Mouse (Mus musculus) liver, embryonic 13.5 days (tissue): ENCODE measurements around the gene Arid2. TPM values are rescaled to one million over a fixed set of nuclear protein-coding genes. Genes with fewer than 3 reads are reported as not detected.
A peak's percentile ranks its signal among the peaks of the same experiment; 100 is the strongest.
"Not testable (repeated sequence)": the region's sequence is repeated elsewhere in the genome, so short reads cannot be mapped to it uniquely, and the experiment has no call there.

ENCODE experiments used
- ATAC-seq: fragments of 200-750 bp; cut with Nextera tagmentation; 2 replicates; pipeline ENCODE4 v1.8.0; 2017; ENCODE audit warnings: low read depth, mild to moderate bottlenecking, moderate number of reproducible peaks, moderate library complexity
- DNase-seq: peaks from one replicate; pipeline ENCODE4 v3.0.0; 2022
- H3K27ac ChIP-seq: fragments of 300-500 bp; sonication (generic); 2 replicates; pipeline ENCODE4 v1.5.1; 2015; ENCODE audit warnings: moderate library complexity, mild to moderate bottlenecking, inconsistent platforms
- H3K27me3 ChIP-seq: fragments of 300-500 bp; sonication (generic); 2 replicates; pipeline ENCODE4 v1.6.1; 2015; ENCODE audit warnings: mild to moderate bottlenecking, inconsistent platforms
- H3K36me3 ChIP-seq: fragments of 300-500 bp; sonication (generic); 2 replicates; pipeline ENCODE4 v1.6.1; 2015; ENCODE audit warnings: mild to moderate bottlenecking, inconsistent platforms
- H3K4me1 ChIP-seq: fragments of 300-500 bp; sonication (generic); replicated peaks from 2 replicates; pipeline ENCODE4 v1.6.1; 2015; ENCODE audit warnings: inconsistent platforms
- H3K4me2 ChIP-seq: fragments of 300-500 bp; sonication (generic); 2 replicates; pipeline ENCODE4 v1.6.1; 2015; ENCODE audit warnings: inconsistent platforms, mild to moderate bottlenecking, moderate library complexity
- H3K4me3 ChIP-seq: fragments of 300-500 bp; sonication (generic); replicated peaks from 2 replicates; pipeline ENCODE4 v1.5.1; 2015; ENCODE audit warnings: mild to moderate bottlenecking, inconsistent platforms
- H3K9ac ChIP-seq: fragments of 300-500 bp; sonication (generic); 2 replicates; pipeline ENCODE4 v1.6.1; 2015; ENCODE audit warnings: mild to moderate bottlenecking, inconsistent platforms
- H3K9me3 ChIP-seq: fragments of 300-500 bp; sonication (generic); replicated peaks from 2 replicates; pipeline ENCODE4 v1.6.1; 2016; ENCODE audit warnings: inconsistent platforms
- WGBS: fragments of 180-500 bp; shearing (Covaris S2); methylation state at CpG from one replicate; pipeline ENCODE4 v1.1.7; 2015; ENCODE audit not compliant: insufficient replicate concordance; 5-methylcytosine and 5-hydroxymethylcytosine counted together
- microRNA-seq: library from miRNA; unstranded; fragments of <30 nt; microRNA quantifications from one replicate; pipeline ENCODE4, GENCODE M21; 2016
- polyA plus RNA-seq: library from polyadenylated mRNA; unstranded; fragments of >200 nt; fragmentation: Nextera tagmentation; extraction: Ambion mirVana; gene quantifications from 2 replicates; pipeline ENCODE4 v1.2.1, GENCODE M21; 2015

Arid2 gene
- polyA plus RNA-seq, 1 experiment from 2014 or later: 7.9 TPM

GRCm38 (mm10) chr15:96434202-96434601, 146.9 kb downstream of the Arid2 start:
- no peak for DNase-seq
- WGBS: 88% methylated on average over 1 of the region's 1 CpGs
- H3K36me3 ChIP-seq: peaks cover 67% of the 10 kb centered on the region

GRCm38 (mm10) chr15:96441480-96441879, 154.2 kb downstream of the Arid2 start:
- not testable (repeated sequence) for H3K4me2 ChIP-seq, H3K4me3 ChIP-seq, H3K4me1 ChIP-seq, ATAC-seq, H3K27me3 ChIP-seq, H3K27ac ChIP-seq, H3K9ac ChIP-seq, H3K9me3 ChIP-seq, DNase-seq
- WGBS: 61% methylated on average over 6 of the region's 6 CpGs
- H3K36me3 ChIP-seq: peaks cover 55% of the 10 kb centered on the region

More at GRCm38 (mm10) chr15:96434202-96434601, 146.9 kb downstream of the Arid2 start:
- no peak overlapping the region for H3K4me3 ChIP-seq
- H3K4me2 ChIP-seq: no peak overlapping the region
- no peak overlapping the region for H3K27ac ChIP-seq
- no peak for ATAC-seq
- 0 out of 2 replicates have a peak, but pooled peaks cover 2% of the 10 kb centered on the region for H3K9me3 ChIP-seq
- no peaks in the 10 kb centered on the region for H3K27me3 ChIP-seq
- H3K9ac ChIP-seq: no peak overlapping the region
- no peaks in the 10 kb centered on the region for H3K4me1 ChIP-seq

GRCm38 (mm10) chr15:96446785-96447184, 159.5 kb downstream of the Arid2 start:
- H3K9ac ChIP-seq: no peak overlapping the region
- H3K4me3 ChIP-seq: no peak overlapping the region
- DNase-seq (no peak), ATAC-seq (no peak)
- H3K4me2 ChIP-seq: no peak overlapping the region
- no peaks in the 10 kb centered on the region for H3K27me3 ChIP-seq
- peaks cover 22% of the 10 kb centered on the region for H3K4me1 ChIP-seq
- H3K27ac ChIP-seq: no peak overlapping the region
- no peaks in the 10 kb centered on the region for H3K9me3 ChIP-seq
- WGBS: 86% methylated on average over 10 of the region's 10 CpGs
- peaks cover 59% of the 10 kb centered on the region for H3K36me3 ChIP-seq

GRCm38 (mm10) chr15:96448656-96449299, 161.5 kb downstream of the Arid2 start:
- Histone ChIP-seq H3K27ac (peak overlapping the region; percentile 87), H3K9ac (no peak overlapping the region; the same call in 1 of the 2 replicates), H3K4me3 (no peak overlapping the region), H3K9me3 (no peaks in the 10 kb centered on the region), H3K27me3 (no peaks in the 10 kb centered on the region), H3K4me1 (peaks cover 28% of the 10 kb centered on the region), H3K4me2 (peak overlapping the region; percentile 25), H3K36me3 (peaks cover 52% of the 10 kb centered on the region)
- DNase-seq (peak; percentile 70), ATAC-seq (peak; percentile 97)
- WGBS: 74% methylated on average over 7 of the region's 7 CpGs

- 79% methylated on average over 1 of the region's 1 CpGs for WGBS
- Histone ChIP-seq H3K27me3 (no peaks in the 10 kb centered on the region), H3K9ac (peak overlapping the region; percentile 37), H3K27ac (peak overlapping the region; percentile 53), H3K36me3 (peaks cover 27% of the 10 kb centered on the region), H3K9me3 (no peaks in the 10 kb centered on the region), H3K4me2 (0 out of 2 replicates have a peak overlapping the region, but pooled peaks have one; percentile 21), H3K4me3 (no peak overlapping the region), H3K4me1 (peaks cover 61% of the 10 kb centered on the region)
- DNase-seq (no peak), ATAC-seq (no peak)
These were observed 166.0 kb downstream of the Arid2 start for GRCm38 (mm10) chr15:96453346-96453745.

Small RNA genes lying within 50 kb of the gene (microRNA-seq; reads per million reads assigned to microRNA genes)
- not detected for gene Gm25397

Other genes with a start within 250 kb of the Arid2 start
- gene Scaf11, start 173.3 kb downstream of the Arid2 start, polyA plus RNA-seq: 53.4 and 57.0 TPM in 2 replicates